Mouse (Mus musculus) adrenal gland, postnatal 14 days (tissue): ENCODE data around the gene Scyl1. TPM values are rescaled to one million over a fixed set of nuclear protein-coding genes. Genes with fewer than 3 reads are reported as not detected.
A peak's percentile ranks its signal among the peaks of the same experiment; 100 is the strongest.
"Not testable (repeated sequence)": the region's sequence is repeated elsewhere in the genome, so short reads cannot be mapped to it uniquely, and the experiment has no call there.

ENCODE experiments used
- DNase-seq: peaks from one replicate; pipeline ENCODE4 v3.0.0; 2021; ENCODE audit warnings: mixed read lengths
- long read RNA-seq, 2 experiments: library from polyadenylated mRNA; stranded (forward); transcript quantifications; one replicate each; pipeline ENCODE4 v2.0.0; 2021
- total RNA-seq: library from RNA; stranded (reverse); gene quantifications from 2 replicates; pipeline ENCODE4 v1.2.3, GENCODE M21; 2021

The Scyl1 gene
- total RNA-seq: 87.4 and 92.1 TPM in 2 replicates
- long read RNA-seq, experiment 1, transcript Scyl1-210 (17 exons, 2,731 nt): major isoform, 129 of 200 reads
- long read RNA-seq, experiment 1, transcript Scyl1-201 (17 exons, 2,586 nt): minor isoform, 5 of 200 reads
- long read RNA-seq, experiment 1, transcript Scyl1-209 (17 exons, 2,395 nt): minor isoform, 10 of 200 reads
- long read RNA-seq, experiment 1, partial matches to known transcripts: 22 of 200 reads
- long read RNA-seq, experiment 1, other reads (novel, unspliced or antisense): 32 of 200 reads
- long read RNA-seq, experiment 2, transcript Scyl1-210 (17 exons, 2,731 nt): major isoform, 86 of 126 reads
- long read RNA-seq, experiment 2, partial matches to known transcripts: 14 of 126 reads
- long read RNA-seq, experiment 2, other reads (novel, unspliced or antisense): 17 of 126 reads

DNA sequence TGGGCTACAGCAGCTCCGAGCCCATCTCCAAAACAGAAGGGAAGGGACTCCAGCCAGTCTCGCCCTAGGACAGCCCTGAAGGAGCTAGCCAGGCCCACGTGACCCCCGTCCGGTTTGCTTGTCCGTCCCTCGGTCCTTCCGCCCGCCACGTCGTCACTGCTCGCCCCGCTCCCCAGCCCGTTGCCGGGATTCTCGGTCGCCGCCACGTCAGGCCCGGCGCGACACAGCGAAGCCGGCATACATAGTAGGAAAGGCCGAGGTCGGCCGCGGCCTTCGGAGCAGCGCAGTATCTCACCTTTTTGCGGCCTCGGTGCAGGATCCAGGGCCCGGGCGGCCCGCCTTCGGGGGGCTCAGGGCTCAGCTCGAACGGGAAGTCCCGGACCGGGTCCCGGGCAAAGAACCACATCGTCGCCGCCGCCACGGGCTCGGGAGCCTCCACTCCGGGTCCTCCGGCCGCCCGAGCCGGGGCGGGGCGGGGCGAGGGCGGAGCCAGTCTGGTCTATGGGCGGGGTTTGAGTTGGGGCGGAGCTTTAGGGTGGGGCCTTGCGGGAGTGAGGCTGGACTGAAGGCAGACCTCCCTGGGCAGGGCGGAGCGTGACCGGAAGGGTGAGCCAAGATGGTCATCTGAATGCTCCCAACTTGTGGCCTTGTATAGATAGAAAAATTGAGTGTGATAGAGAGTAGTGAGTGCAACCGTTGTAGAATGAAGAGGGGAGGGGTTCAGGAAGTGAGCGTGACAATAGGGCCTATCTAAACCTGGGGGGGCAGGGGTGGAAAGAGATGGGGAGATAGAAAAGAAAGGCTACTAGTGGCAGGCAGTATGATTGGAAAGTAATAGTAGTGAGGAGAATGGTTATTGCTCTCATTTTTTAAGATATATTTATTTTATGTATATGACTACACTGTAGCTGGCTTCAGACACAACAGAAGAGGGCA is at the start of gene Scyl1:
Scyl1 (minus strand) TSS at position 495 of the 936 bp plus-strand sequence.
- peak; percentile 98 for DNase-seq

DNA sequence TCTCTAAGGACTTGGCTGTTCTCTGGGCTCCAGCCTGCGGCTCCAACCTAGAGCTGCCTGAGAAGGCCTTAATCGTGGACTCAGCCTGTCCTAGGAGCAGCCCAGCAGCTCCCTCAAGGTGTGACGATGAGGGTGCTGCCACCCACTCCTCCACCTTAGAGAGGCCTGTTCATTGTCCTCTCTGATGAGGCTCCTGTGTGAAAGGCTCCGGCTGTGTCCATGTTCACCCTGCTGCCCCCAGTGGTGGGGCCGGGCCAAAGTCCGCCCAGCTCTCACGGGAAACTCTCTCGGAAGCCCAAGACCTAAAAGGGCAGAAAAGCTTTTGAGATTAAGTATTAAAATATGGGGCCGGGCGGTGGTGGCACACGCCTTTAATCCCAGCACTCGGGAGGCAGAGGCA is 48.3 kb upstream of the Scyl1 start:
- DNase-seq: peak; percentile 73

DNA sequence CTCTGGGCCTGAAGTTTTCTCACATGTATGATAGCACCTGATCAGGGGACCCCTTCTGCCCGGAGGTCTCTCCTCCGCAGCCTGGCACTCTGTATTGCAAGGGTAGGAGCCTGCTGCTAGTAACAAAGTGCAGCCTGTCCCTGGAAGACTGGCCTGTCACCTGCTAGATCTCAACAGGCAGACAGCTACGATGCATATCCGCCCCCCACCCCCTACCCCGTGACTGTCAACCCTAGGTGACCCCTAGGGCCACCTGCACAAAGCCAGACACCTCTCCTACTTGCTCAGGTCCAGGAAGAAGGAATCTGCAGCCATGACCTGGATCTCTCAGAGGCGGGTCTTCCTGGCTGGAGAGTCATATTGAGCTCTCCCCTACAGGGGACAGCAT is 47.4 kb upstream of the Scyl1 start:
- DNase-seq: no peak

DNA sequence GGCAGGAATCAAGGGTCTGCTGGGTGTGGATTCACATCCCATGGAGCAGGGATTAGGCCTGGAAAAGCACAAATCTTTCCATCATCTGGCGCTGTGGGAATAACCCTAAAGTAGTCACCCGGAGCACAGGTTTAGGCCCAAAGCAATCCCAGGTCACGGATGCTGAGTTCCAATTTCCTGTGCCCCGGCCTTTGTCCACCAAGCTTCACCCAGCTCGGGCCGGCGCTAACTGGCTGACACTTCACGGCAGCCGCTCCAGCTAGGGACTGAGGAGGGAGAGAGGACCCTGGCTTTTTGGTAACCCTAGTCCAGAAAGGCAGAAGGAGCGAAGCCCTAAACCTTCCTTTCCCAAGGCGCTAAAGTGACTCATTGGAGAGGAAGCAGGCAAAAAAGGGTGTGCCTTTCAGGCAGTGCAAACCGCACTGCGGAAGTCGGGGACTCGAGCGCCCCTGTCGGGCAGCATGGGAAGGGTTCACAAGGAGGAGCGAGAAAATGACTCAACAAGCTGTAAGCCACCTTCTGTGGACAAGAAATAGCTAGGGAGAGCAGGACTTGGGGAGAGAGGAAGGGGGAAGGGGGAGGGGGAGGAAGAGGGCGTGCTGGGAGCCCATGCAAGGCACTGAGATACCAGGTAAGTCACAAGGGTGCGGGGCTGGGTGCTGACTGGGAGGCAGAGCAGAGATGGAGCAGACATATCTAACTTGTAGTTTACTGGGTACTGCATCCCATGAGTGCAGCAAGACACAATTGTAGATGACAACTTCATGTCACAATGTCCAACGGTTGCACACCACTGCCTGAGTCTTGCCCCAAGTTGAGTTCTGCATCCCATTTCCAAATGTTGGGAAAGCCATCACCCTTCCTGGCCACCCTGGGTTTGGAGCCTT is 46.7 kb upstream of the Scyl1 start:
- DNase-seq: peak; percentile 94

DNA sequence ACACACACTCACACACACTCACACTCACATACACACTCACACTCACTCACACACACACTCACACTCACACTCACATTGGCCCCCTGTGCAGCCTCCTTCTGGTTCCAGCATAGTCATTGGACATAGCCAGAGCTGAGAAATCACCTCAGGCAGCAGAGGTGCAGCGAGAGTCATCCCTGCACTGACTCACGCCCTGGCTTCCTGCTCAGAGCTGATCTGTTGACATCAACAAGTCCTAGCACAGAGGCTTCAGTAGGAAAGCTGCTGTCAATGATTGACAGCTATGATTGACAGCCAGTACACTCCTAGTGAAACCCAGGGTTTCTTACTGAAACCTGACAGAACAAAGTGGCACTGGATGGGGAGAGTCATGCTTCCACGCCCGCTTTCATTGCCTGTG is 44.7 kb upstream of the Scyl1 start:
- DNase-seq: peak; percentile 69

DNA sequence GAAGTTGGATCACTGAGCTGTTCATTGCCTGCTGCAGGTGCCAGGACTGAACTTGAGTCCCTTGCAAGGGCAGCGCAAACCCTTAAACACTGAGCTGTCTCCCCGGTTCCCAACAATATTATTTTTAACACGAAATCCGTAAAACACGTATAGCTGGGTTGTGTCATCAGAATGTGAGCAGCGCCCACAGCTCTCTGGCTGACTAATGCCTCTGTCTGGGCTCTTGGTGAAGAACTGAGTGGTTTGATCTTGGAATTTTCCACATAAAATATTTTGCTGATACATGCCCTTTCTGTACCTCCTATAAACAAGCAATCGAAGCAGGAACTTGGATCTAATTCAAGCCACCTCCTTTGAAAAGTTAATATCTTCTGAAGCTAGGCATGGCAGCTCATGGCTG is 43.8 kb upstream of the Scyl1 start:
- DNase-seq: no peak

DNA sequence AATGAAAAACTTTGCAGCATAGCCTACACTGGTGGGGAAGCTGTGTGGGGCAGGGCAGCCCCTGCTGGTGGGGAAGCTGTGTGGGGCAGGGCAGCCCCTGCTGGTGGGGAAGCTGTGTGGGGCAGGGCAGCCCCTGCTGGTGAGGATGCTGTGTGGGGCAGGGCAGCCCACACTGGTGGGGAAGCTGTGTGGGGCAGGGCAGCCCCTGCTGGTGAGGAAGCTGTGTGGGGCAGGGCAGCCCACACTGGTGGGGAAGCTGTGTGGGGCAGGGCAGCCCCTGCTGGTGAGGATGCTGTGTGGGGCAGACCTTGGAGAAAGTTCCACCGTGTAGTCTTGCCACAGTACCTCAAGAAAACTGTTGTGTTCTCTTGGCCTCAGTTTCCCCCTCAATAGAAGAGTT is 42.8 kb upstream of the Scyl1 start:
- DNase-seq: not testable (repeated sequence)

DNA sequence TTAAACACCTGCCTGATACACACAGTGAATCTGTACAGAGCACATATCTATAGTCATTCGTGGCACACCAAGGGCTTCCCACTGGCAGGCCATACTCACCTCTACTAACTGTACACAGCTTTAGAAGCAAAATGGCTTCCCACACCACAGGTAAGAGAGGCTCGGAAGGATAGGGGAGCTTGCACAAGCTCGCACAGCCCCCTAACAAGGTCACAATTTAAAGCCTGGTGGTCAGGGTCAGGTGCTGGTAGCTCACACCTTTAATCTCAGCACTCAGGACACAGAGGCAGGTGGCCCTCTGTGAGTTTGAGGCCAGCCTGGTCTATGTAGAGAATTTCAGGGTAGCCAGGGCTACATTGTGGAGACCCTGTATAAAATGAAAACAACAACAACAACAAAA is 42.3 kb upstream of the Scyl1 start:
- no peak for DNase-seq

DNA sequence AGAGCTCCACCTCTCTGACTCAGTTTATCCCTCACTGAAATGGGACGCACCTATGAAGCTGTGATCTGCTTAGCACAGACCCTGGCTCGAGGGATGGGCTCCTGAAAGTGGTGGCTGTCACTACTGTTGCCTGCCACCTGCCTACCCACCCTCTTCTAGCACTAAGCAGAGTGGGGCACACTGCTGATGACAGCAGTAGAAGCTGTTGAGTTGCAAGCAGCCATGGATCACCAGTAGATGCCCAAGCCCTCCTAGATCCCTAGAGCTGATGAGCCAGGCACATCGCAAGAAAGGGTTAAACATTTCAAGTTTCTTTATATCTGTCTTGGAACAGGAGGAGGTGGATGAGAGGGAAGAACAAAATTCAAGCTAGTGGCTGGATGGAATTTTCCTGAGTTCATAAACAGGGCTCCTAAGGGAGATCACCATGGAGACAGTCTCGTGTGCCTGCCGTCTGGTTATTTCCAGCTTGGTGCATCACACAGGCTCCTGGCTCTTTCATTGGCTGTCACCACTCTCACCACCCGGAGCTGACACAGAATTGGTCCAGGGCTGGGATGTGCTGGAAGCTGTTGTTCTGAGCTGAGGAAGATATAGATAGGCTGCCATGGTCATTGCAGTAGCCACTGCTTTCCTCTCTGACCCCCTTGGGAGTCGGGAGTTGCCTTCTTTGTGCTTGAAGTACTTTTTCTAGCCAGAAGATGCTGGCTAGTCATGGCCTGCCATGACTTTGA is 40.7 kb upstream of the Scyl1 start:
- DNase-seq: peak; percentile 88

DNA sequence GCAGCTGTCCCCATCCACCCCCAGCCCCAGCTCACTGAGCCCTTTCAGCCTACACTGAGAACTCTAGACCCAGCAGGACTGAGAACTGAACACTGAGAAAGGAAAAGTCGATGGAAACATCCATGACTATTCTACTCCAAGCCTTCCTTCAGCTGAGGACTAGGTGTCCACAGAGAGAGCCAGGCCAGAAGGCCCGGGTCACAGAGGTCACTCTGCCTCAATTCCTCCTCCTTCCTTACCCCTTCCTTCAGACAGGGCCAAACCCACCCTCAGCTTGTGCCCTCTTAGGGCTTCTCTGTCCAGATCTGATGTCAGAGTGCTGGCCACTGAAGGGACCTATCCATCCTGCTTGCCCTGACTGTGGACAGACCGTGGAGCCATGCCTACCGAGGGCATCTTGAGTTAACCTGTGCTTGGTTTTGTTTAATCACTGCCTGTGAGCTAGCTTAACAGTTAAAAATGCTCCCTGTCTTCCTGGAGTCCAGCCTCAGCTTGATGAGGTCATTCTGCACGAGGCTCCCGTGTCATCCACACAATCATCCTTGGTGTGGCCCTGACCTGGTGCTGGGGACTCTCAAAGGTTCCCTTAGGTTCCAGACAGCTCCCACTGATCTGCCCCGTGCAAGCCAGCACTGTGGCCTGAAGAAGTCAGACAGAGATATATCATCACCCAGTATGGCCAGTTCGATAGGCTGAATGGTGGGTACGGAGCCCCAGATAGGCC is 39.8 kb upstream of the Scyl1 start:
- DNase-seq: peak; percentile 76

DNA sequence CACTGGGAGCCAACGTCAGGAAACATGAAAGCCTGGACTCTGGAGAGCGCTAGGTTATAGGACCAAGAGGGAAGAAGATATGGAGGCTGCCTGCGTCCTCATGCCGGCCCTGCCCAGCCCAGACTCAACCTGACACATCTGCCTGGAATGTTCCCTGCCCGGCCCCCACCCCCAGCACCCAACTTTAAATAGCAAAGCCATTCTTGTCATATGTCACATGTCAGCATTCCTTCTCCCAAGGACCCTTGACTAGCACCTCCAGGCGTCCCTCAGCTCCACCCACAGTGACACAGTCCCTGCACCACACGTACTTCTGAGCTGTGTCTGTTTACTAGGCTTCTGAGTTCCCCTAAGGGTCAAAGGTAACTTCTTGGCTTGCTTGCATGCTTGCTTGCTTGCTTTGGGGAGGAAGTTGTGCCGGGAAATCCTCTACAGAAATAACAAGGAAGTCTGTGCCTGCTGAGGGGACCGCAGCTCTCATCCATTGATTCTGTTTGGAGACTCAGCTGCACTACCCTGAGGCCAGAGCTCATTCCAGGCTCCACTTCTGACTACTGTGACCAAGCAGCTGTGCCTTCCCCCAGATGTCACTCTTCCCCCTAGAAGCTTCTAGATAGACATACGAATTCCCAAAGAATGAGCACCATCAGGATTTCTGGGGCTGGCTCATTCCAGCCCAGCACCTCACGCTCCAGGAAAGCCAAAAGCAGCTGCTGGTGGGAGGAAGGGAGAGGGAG is 39.1 kb upstream of the Scyl1 start:
- peak; percentile 73 for DNase-seq

DNA sequence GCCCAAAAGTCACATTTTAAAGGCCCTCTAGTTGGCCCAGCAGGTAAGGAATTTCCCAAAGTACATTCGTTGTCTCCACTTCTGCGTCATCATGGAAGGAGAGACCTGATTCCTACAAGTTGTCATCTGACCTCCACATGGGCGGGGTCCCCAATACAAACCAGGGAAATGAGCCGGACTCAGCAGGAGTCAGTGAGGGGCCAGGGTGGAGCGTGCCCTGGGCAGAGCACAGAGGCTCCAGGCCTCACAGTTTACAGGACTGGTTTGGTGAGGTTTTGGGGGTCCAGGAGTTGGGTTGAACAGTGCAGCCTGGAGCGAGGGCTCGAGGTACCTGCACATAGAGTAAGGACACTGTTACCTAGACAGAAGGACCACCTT is 38.5 kb upstream of the Scyl1 start:
- no peak for DNase-seq

DNA sequence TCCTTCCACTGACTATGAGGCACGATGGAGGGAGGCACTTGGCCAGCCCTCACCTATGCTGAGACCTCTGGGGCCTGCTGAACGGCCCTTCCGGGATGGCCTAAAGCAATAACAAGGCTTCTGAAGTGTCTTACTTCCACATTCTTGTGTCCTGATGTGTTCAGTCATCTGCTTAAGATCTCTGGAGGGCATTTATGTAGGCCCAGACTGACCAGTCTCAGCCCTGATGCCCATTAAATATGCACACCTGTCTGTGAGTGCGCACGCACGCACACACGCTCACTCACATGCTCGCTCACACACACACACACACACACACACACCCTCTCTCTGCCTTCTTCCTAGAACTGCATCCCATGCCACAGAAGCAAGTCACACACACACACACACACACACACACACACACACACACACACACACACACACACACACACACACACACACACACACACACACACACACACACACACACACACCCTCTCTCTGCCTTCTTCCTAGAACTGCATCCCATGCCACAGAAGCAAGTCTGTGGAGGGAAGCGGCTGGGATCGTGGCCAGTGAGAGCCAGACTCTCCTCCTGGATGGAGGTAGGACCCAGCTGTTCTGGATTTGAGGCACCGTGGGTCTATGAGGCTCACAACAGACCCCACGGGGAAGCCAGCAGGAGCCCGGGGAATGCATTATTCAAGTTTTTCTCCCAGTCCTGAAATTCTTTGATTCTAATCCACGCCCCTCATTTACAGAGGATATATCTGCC is 37.9 kb upstream of the Scyl1 start:
- DNase-seq: no peak

DNA sequence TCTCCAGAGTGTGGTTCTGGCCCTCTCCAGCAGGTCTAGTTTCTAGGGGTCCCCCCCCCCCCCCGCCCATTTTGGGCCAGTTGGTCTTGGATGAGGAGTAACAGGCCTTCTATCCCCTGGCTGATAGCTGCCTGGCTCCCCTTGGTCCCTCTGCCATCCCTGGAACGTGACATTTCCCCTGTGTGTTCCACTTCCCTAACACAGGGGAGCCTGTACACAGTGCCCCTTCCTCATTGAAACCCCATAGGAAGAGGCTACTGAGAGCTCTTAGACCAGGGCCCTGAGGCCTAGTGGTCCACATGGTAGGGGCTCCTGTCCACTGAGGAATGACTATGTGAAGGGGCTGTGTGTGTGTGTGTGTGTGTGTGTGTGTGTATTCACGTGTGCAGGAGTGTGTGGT is 36.5 kb upstream of the Scyl1 start:
- no peak for DNase-seq

DNA sequence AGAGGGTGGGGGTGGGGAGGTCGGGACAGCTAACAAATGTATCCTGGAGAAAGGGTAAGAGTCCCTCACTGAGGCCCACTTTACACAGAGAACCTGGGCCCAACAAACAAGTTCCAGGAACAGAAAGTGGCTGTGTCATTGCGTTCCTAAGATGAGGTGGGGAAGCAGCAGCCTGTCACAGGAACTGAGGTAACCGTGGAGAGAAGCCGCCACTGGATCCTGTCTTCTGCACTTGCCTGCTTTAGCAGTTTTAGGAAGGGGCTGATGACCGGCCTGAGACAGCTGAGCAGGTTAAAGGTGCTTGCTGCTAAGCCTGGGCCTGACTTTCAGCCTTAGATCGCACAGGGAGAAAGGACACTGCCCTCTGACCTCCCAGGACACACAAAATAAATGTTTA is 35.6 kb upstream of the Scyl1 start:
- DNase-seq: no peak

DNA sequence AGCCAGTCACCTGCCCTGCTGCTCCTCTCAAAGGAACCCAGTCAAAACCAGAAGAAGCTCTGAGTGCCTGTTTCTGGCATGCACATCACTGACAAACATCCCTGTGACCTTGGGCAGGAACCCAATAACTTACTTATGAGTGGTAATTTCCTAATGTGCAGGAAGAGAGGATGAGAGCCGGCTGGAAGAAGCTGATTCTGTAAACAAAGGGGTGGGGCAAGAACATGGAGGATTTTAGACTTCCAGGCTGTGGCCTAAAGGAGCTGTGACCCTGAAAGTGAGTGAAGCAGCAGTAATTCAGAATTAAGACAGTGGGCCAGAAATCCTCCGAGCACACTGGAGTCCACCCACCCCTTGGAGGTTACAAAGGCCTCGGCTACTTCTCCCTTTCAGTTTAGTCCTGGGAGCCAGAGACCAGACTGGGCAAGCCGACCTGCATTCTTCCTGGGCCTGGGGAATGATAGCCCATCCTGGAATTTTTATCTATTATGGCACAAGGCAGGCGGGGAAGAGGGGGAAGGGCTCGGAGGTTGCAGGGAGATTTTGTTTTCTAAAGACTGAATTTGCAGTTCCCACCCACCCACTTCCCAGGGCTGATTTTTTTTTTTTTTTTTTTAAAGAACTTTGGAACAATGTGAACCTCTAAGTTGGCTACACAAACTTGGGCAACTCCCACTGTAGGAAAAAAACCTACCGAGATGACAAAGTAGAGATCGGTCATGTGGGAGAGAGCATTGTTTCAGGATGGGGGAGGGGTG is 35.0 kb upstream of the Scyl1 start:
- DNase-seq: peak; percentile 79

DNA sequence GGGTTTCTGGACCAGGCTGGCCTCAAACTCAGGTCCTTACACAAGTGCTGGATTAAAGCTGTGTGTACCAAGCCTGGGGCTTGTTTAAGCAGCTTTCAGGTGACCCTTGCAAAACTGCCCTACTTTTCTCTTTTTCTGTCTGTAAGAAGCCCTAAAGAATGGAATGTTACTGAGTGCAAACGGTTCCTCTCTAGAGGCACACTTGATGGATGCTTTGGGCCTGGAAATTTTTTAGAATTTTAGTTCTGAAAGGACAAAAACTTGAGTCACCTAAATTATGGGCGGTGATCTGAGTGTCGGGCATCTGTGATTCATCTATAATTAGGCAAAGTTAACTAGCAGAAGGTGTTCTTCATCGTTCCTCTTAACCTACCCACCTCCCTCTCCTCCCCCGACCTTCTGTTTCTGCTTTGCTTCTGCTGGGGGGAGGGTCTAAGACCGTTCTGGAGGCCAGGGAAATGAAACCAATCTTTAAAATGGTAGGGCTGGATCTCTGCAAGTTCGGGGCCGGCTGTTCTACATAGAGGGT is 33.2 kb upstream of the Scyl1 start:
- no peak for DNase-seq

DNA sequence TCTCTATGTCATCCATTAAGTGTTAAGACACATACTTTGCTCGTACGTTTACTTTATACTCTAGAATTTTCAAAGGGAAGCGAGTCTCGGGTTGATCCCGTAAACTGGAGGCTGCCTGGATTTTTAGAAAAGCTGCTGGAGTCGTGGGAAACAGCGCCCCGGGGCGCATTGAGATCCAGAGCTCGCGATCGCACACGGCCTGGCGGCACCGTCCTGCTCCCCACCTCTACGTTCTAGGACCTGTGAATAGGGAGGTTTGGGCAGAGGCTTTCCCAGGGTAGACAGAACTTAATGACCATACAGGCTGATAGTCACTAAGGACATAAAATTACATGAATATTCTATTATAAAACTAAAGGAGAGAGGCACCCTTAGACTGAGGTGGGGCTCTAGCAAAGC is 32.7 kb upstream of the Scyl1 start:
- DNase-seq: no peak
